In genomic region chr8:41717002-41717401, GRCm38 (mm10) we compare ENCODE assay signal across 19 mouse cellular contexts.
A peak's percentile ranks its signal among the peaks of the same experiment; 100 is the strongest.
DNase-seq lines count a peak whose midpoint lies in the region; ATAC-seq and TF ChIP-seq lines count a peak whose summit lies in the region.
"Had no signal": no experiment of that assay in that cellular context is flagged by ENCODE, and none has a peak within 500 bp of the region (broad histone marks: within the 10 kb centered on the region; RNA-seq: fewer than 3 reads in every experiment).

No protein-coding gene starts in this region.

- no peaks in the 10 kb centered on the region for H3K9me3 ChIP-seq in limb, embryonic 14.5 days (ENCODE audit: control insufficient read depth, low read length)
- H3K9me3 ChIP-seq in limb, embryonic 10.5 days (replicated peaks) = no peaks in the 10 kb centered on the region
- no peaks in the 10 kb centered on the region for H3K9me3 ChIP-seq in limb, embryonic 15.5 days
- H3K9me3 ChIP-seq: embryonic facial prominence, embryonic 13.5 days; forebrain, embryonic 10.5 days; forebrain, embryonic 12.5 days had no signal

- H3K27me3 ChIP-seq in limb, embryonic 14.5 days (ENCODE audit: control insufficient read depth, insufficient read depth, low read length) = no peaks in the 10 kb centered on the region
- H3K27me3 ChIP-seq in limb, embryonic 10.5 days (ENCODE audit: low read depth, poor library complexity, severe bottlenecking) = no peaks in the 10 kb centered on the region
- H3K27me3 ChIP-seq in limb, embryonic 15.5 days = no peaks in the 10 kb centered on the region
- H3K27me3 ChIP-seq: embryonic facial prominence, embryonic 13.5 days had no signal

- DNase-seq in limb, embryonic 14.5 days (ENCODE audit: low spot score) = peak; percentile 53
- no peak for DNase-seq in limb, embryonic 10.5 days (ENCODE audit: low spot score)
- DNase-seq in layer of hippocampus, postnatal 14 days (ENCODE audit: low spot score in 2 of 2) = no peak
- DNase-seq: adrenal gland, adult 2 months; adrenal gland, postnatal 14 days; adrenal gland, postnatal 36 days; cerebellum, adult 11-12 months; cerebellum, adult 2 months; cerebellum, adult 9-10 months; cerebellum, postnatal 10 days; cerebellum, postnatal 25 days had no signal

- 71% methylated on average over 3 of the region's 3 CpGs for WGBS in limb, embryonic 14.5 days
- 91% methylated on average over 3 of the region's 3 CpGs for WGBS in limb, embryonic 10.5 days
- WGBS in limb, embryonic 15.5 days = 62% methylated on average over 3 of the region's 3 CpGs

- H3K4me1 ChIP-seq in limb, embryonic 14.5 days (ENCODE audit: control insufficient read depth, insufficient read depth, low read length) = peaks cover 6% of the 10 kb centered on the region; the same call in 1 of the 2 replicates
- H3K4me1 ChIP-seq in limb, embryonic 10.5 days = no peaks in the 10 kb centered on the region
- no peaks in the 10 kb centered on the region for H3K4me1 ChIP-seq in embryonic fibroblast, embryonic 13.5 days (ENCODE audit: control insufficient read depth, insufficient read depth, low read length)
- peaks cover 4% of the 10 kb centered on the region; the same call in 1 of the 2 replicates for H3K4me1 ChIP-seq in limb, embryonic 15.5 days

- ATAC-seq in limb, embryonic 14.5 days (ENCODE audit: low FRiP score, low read depth) = peak; percentile 37; the same call in 1 of the 2 replicates
- 0 out of 2 replicates have a peak, but pooled peaks have one; percentile 52 for ATAC-seq in limb, embryonic 15.5 days (ENCODE audit: insufficient number of reproducible peaks, low FRiP score, low TSS enrichment, low read depth)
- ATAC-seq: forebrain, embryonic 14.5 days; forebrain, embryonic 16.5 days had no signal

- no peak overlapping the region for H3K9ac ChIP-seq in limb, embryonic 14.5 days (ENCODE audit: low read depth, low read length, severe bottlenecking)
- H3K9ac ChIP-seq in limb, embryonic 15.5 days = no peak overlapping the region
- H3K9ac ChIP-seq: embryonic facial prominence, embryonic 13.5 days; forebrain, embryonic 12.5 days had no signal

- H3K4me3 ChIP-seq in limb, embryonic 14.5 days (replicated peaks; ENCODE audit: low read length) = no peak overlapping the region
- no peak overlapping the region for H3K4me3 ChIP-seq in limb, embryonic 10.5 days
- no peak overlapping the region for H3K4me3 ChIP-seq in embryonic fibroblast, embryonic 13.5 days (ENCODE audit: insufficient read depth, low read length)
- no peak overlapping the region for H3K4me3 ChIP-seq in limb, embryonic 15.5 days
- H3K4me3 ChIP-seq: embryonic facial prominence, embryonic 13.5 days; erythroblast, embryonic 14.5 days; forebrain, embryonic 10.5 days; forebrain, embryonic 12.5 days had no signal

- no peak for TF ChIP-seq POLR2A in limb, embryonic 14.5 days (IDR thresholded peaks at IDR 0.05; ENCODE audit: borderline replicate concordance, extremely low read depth, insufficient read depth, insufficient read length)
- no peak for TF ChIP-seq POLR2A in embryonic fibroblast, embryonic 13.5 days (IDR thresholded peaks at IDR 0.05; ENCODE audit: low read depth, low read length)

- H3K4me2 ChIP-seq in limb, embryonic 14.5 days (replicated peaks; ENCODE audit: low read depth, low read length, severe bottlenecking) = no peak overlapping the region
- no peak overlapping the region for H3K4me2 ChIP-seq in limb, embryonic 15.5 days
- H3K4me2 ChIP-seq: embryonic facial prominence, embryonic 13.5 days; forebrain, embryonic 12.5 days had no signal

- TF ChIP-seq CTCF in embryonic fibroblast, embryonic 13.5 days (IDR thresholded peaks at IDR 0.05; ENCODE audit: borderline replicate concordance, insufficient read depth, low read length) = no peak

- H3K36me3 ChIP-seq in limb, embryonic 14.5 days (ENCODE audit: control insufficient read depth, insufficient read depth, low read length) = no peaks in the 10 kb centered on the region
- no peaks in the 10 kb centered on the region for H3K36me3 ChIP-seq in limb, embryonic 10.5 days
- H3K36me3 ChIP-seq in limb, embryonic 15.5 days = no peaks in the 10 kb centered on the region
- H3K36me3 ChIP-seq: embryonic facial prominence, embryonic 13.5 days; forebrain, embryonic 10.5 days; forebrain, embryonic 12.5 days had no signal

- no peak overlapping the region for H3K27ac ChIP-seq in limb, embryonic 14.5 days (replicated peaks; ENCODE audit: low read depth, low read length)
- no peak overlapping the region for H3K27ac ChIP-seq in limb, embryonic 10.5 days
- H3K27ac ChIP-seq in embryonic fibroblast, embryonic 13.5 days (ENCODE audit: insufficient read depth, low read length) = peak overlapping the region; percentile 61; the same call in 1 of the 2 replicates
- no peak overlapping the region for H3K27ac ChIP-seq in limb, embryonic 15.5 days
- H3K27ac ChIP-seq: embryonic facial prominence, embryonic 13.5 days; forebrain, embryonic 10.5 days; forebrain, embryonic 12.5 days had no signal
